Mouse (Mus musculus) kidney, postnatal 25 days (tissue): Measurements from ENCODE around the gene Pou2f2.

Source experiments
- DNase-seq, 2 experiments: peaks; one replicate each; pipeline ENCODE4 v3.0.0; 2021; ENCODE audit warnings: mixed read lengths in 2 of 2

The Pou2f2 gene

DNA sequence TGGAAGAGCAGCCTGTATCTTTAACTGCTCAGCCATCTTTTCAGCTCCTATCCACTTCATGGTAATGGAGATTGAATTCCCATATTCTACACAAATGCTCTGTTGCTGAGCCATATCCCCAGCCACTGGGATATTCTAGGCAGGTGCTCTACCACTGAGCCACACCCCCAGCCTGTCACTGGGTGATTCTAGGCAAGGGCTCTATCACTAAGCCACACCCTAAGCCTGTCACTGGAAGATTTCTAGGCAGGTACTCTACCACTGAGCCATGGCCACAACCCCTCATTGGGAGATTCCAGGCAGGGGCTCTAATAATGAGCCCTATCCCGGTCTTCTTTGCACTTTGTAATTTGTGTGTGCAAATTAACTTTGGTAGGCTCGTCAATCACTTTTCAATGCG lies 15.6 kb upstream of the Pou2f2 start:
- DNase-seq, result no peak

GRCm38 (mm10) chr7:25192110-25192509 lies 12.6 kb upstream of the Pou2f2 start:
- no peak for DNase-seq

GRCm38 (mm10) chr7:25190806-25191205 lies 11.3 kb upstream of the Pou2f2 start:
- no peak for DNase-seq

- peak; percentile 84 to 85 for DNase-seq
Measured at GRCm38 (mm10) chr7:25187662-25188650, 8.4 kb upstream of the Pou2f2 start.

- DNase-seq, result no peak
Measured at GRCm38 (mm10) chr7:25184091-25184490, 4.6 kb upstream of the Pou2f2 start.

DNA sequence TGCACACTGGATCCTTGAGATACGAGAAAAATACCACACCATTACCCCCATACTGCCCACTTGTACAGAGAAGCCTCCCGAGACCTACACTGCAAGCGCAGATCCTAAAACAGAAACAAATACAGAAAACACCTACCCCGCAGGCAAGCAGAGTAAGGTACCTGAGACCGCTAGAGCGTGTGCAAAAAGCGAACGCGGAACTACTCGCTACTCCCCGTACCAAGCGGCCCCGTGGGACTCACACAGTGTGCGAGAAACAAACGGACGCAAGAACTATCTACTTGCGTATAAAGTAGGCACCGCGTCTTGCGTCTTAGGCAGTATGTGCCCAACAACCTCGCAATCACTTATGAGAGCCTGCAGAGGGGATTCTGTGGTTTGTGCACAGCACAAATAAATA lies 2.3 kb upstream of the Pou2f2 start:
- DNase-seq, result no peak

DNA sequence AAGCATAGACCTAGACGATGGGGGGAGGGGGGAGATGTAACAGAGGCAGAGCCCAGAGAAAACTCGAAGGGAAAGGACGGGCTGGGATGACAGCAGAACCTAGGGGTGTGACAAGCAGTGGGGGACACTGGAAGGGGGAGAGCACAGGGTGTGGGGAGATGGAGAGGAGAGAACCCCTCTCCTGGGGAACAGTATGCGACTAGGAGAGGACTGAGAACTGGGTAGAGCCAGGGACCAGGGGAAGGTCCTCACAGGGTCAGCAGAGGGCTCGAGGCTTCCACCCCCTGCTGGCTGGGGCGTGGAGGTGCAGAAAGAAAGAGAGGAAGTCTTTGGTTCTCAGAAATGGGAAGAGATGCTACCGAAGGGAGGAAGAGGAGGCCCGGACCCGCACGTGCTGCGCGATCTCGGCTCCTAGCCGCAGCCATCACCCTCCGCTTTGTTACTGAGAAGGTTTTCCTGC lies 1.8 kb upstream of the Pou2f2 start:
- peak in 1 of 2 experiments; percentile 13 for DNase-seq

DNA sequence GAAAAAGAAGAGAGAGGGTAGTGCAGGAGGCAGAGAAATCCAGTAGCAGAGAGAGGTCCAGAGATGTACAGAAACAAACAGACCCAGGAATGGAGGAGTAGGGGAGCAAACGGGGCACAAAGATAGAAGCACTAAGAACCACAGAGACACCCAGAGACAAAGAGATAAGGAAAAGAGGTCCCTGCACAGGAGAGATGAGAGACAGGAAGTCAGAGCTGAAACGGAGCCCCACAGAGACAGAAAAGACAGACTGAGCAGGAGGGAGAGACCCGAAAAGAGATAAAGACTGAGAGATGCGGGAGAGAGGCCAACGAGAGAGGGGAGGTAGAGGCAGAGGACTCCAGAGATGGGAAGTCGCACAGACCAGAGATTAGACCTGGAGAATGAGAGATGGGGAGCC lies 986 bp upstream of the Pou2f2 start:
- no peak for DNase-seq

DNA sequence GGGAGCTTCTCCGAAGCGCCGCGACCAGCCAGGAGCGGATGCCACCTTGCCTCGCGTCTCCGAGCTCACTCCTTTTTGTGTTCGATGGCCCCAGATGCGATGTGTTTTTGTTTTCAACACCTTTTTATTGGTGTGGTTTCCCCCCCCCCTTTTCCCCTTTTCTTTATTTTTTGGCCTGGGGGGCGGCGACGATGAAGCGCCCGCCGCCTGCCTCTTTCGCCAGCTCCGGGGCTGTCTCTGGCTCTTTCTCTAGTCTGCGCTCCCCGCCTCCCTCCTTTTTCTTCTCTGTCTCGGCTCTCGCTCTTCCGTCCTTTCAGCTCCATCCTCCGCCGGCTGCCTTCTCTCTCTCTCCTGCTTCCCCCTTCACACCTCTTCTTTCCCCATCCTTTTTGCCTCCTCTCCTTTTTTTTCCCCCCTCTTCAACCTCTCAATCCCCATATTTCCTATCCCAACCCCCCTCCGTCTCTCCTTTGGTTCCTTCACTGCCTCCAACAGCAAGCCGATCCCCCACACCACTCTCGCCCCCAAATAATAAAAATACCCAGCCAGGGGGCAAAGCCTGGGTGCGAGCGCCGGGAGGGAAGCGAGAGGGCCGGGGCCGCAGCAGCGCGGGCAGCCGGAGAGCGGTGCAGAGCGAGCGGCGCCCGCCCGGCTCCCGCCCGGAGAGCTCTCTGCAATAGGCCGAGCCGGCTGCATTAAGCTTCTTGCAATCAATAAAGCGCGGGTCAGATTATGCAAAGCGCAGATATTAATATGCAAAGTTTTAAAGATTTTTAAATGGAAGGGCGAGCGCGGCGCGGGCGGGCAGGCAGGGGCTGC lies 530 bp downstream of the Pou2f2 start:
- no peak for DNase-seq

DNA sequence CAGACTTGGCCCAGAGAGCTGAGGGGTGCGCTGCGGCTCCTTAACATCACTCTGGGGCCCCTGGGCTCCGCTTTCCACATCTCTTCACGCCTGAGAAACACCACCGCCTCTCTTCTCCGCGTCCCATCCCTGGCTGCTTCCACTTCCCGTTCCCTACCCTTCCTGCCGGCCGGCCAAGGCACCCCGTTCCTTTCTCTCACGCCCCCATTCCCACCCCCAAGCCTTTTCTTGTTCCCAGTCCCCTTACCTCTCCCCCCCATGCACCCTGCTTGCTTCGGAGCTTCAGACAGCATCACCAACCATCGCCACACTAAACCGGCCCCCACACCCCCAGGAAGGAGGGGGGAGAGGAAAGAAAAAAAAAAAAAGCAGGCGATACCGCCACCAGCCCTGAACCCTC lies 1.2 kb downstream of the Pou2f2 start:
- no peak for DNase-seq

GRCm38 (mm10) chr7:25174343-25174742 lies 5.2 kb downstream of the Pou2f2 start:
- no peak for DNase-seq

DNA sequence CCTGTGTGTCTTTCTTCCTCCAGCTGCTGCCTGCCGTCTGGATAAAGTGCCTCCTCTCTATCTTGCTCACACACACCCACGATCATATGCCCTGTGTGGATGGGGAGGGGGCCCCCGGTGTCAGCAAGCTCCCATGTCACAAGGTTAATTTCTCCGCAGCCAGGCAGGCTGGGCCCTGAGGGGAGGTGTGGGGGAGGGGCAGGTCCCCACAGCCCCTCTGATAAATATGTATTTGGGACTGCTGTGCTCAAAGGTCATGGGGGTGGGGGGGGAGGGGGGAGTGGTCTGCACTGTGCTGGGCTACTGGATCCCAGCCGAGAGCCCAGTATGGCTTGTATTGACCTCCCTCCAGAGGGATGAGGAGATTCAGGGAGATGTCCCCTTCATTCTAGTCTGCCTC lies 6.9 kb downstream of the Pou2f2 start:
- no peak for DNase-seq

DNA sequence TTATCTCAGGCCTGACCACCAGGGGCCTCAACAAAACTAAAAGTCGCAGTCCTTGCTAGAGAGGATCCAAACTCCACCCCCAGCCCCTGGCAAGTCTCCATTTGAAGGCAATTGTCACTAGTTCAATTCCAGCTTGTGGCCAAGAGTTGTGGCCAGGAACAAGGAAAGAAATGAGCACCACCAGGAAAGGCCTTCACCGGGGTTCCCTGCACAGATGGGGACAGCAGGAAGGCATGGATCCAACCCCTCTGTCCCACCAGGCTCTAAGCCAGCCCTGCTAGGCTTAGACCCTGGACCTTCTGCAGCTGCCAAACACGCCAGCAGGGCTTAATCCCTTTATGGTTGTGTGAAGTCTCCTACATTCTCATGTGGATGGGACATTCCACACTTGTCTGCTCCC lies 8.9 kb downstream of the Pou2f2 start:
- DNase-seq, result no peak

- DNase-seq, result no peak
Measured at GRCm38 (mm10) chr7:25166106-25166505, 13.4 kb downstream of the Pou2f2 start.

GRCm38 (mm10) chr7:25156158-25156648 lies 23.3 kb downstream of the Pou2f2 start:
- no peak for DNase-seq

GRCm38 (mm10) chr7:25155469-25156157 lies 23.9 kb downstream of the Pou2f2 start:
- DNase-seq, result no peak

- DNase-seq, result no peak
Measured at GRCm38 (mm10) chr7:25154648-25155047, 24.9 kb downstream of the Pou2f2 start.

- DNase-seq, result no peak
Measured at GRCm38 (mm10) chr7:25153841-25154240, 25.7 kb downstream of the Pou2f2 start.

DNA sequence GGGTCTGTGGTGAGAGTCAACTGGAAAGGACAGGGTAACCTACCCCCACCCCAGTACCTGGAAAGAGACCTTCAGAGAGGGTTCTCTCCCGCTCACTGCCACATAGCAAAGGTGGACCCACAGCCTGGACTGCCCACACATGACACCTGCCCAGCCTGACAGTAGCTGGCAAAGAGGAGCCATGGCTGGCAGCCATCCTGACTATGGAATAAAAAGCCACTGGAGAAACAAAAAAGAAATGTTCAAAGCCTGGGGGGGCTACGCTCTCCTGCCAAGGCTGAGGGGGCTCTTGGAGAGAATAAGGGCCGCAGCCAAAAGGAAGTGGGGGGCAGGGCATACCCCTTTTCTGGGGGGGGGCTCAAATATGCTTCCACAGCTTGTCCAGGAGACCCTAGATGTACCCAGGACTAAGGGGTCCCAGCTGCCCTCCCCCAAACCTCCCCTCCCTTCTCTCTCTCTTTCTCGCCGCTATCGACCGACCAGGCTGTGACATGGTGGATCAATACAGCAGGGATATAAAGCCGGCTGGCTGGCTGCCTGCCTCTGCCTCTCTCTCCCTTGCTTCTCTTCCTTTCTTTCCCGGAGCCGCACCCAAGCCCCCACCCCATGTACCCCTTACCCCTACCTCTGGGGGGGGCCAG lies 27.5 kb downstream of the Pou2f2 start:
- no peak for DNase-seq

GRCm38 (mm10) chr7:25151009-25151408 lies 28.5 kb downstream of the Pou2f2 start:
- DNase-seq, result no peak

DNA sequence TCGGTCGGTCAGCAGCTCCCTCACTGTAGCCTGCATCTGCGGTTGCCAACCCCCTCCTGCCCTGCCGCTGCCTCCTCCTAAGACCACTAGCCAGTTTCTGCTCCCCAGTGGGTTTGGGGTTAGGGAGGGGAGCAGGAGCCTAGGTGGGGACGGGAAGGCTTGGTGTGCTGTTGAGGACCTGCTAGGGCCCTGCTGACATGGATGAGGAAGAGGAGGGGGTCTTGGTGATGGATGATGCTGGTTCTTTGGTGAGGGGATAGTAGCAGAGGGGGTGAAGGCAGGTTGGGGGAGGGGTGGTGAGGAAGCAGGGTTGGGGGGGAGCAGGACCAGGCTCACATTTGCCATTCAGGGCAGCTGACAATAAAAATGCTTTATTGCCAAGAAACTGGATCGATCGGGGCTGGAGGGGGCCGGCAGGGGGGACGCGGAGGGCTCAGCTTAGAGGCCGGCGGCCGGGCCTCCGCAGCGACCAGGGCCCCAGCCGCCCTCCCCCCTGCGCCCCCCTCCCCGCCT lies 29.3 kb downstream of the Pou2f2 start:
- no peak for DNase-seq

DNA sequence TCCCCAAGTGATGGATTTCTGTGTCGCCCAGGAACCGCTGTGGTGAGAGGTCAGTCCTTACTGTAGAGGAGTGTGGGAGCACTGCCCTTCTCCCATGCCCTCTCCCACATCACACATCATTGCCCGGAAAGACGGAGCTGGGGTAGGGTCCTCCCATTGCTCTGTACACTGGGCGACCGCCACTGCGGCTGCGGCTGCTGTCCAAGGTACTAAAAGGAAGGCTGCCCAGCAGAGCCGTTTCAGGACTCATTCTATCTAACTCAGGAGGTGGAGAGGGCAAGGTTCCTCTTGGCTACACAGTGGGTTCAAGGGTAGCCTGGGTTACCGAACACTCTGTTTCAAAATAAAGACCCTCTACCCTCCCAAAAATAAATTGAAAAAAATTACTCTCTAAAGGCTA lies 33.6 kb downstream of the Pou2f2 start:
- peak in 1 of 2 experiments; percentile 39 for DNase-seq
